Mouse (Mus musculus): ENCODE measurements at regions not wholly inside any gene's neighbourhood (a gene's known extent, or its start where the extent isn't known, plus 50 kb on each side); places are given as distances from the start of the nearest gene placed in this dataset.

DNA sequence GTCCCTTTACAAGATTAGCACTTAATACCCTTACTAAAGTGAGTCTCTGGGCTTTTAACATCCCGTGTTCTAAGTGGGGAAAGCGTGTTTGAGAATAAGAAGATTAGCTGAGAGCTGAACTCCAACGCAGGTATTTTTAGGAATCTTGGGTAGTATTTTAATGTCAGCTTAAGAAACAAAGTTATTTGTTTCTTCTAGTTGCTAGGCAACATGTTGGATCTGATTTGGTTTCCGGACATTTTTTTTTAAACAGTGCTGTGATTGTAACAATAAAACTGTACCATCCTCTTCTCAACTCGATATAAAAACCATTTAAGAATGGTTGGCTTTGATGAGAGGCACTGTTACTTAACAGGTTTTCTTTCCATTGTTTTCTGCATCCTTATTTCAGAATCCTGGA lies 86.8 kb upstream of the Ppp1r12a start:
- Histone ChIP-seq H3K4me2 (ENCODE audit: insufficient read depth, low read depth, poor library complexity, severe bottlenecking) (no peak overlapping the region), H3K4me1 (ENCODE audit: control insufficient read depth in 1 of 2, insufficient read depth in 2 of 2) (peaks cover 1 to 3% of the 10 kb centered on the region in 2 experiments; a peak in 1 of 4 replicates), H3K36me3 (replicated peaks in 1 of 2; ENCODE audit: control insufficient read depth in 1 of 2, insufficient read depth in 1 of 2, low read length in 1 of 2) (no peaks in the 10 kb centered on the region), H3K9me3 (replicated peaks; ENCODE audit: low read length) (no peaks in the 10 kb centered on the region), H3K79me2 (replicated peaks; ENCODE audit: control insufficient read depth, extremely low read depth, insufficient read depth, poor library complexity, severe bottlenecking) (no peaks in the 10 kb centered on the region), H3K4me3 (replicated peaks in 1 of 3; ENCODE audit: low read depth in 2 of 3, low read length in 2 of 3, poor library complexity in 1 of 3) (no peak overlapping the region), H3K27ac (ENCODE audit: insufficient read depth, low read depth) (no peak overlapping the region), H3K27me3 (replicated peaks) (no peaks in the 10 kb centered on the region), H3K9ac (ENCODE audit: insufficient read depth, low read depth) (no peak overlapping the region)
- dilution Hi-C loops (cut with MboI; ENCODE audit: extremely low pct_ligation_motif_present, extremely low pct_unique_long_range_greater_than_20kb, low sequenced_read_pairs) (no loop called here), in situ Hi-C loops (cut with MboI; ENCODE audit: low pct_ligation_motif_present, low pct_unique_long_range_greater_than_20kb, low sequenced_read_pairs) (no loop called here)
- DNase-seq (ENCODE audit: extremely low read depth), result no peak
- TF ChIP-seq TCF12 (IDR thresholded peaks at IDR 0.05; ENCODE audit: low read depth, low read length) (no peak), CTCF (conservative IDR thresholded peaks at IDR 0.05 in 1 of 2, IDR thresholded peaks at IDR 0.05 in 1 of 2; ENCODE audit: low read depth in 2 of 2, low read length in 2 of 2) (no peak), NRF1 (IDR thresholded peaks at IDR 0.05; ENCODE audit: low read depth, low read length) (no peak), UBTF (IDR thresholded peaks at IDR 0.05; ENCODE audit: low read depth, low read length) (no peak), USF1 (IDR thresholded peaks at IDR 0.05; ENCODE audit: low read depth, low read length) (no peak), USF2 (conservative IDR thresholded peaks at IDR 0.05; ENCODE audit: low read depth, low read length) (no peak), E2F4 (IDR thresholded peaks at IDR 0.05; ENCODE audit: insufficient replicate concordance, low read depth, low read length) (no peak), CHD2 (IDR thresholded peaks at IDR 0.05; ENCODE audit: low read length) (no peak), MXI1 (IDR thresholded peaks at IDR 0.05; ENCODE audit: low read depth, low read length) (no peak), MYC (IDR thresholded peaks at IDR 0.05; ENCODE audit: low read depth, low read length) (no peak), SIN3A (IDR thresholded peaks at IDR 0.05; ENCODE audit: low read length) (no peak), GABPA (IDR thresholded peaks at IDR 0.05; ENCODE audit: insufficient replicate concordance, low read depth, low read length) (no peak), IRF4 (IDR thresholded peaks at IDR 0.05; ENCODE audit: low read depth, low read length) (no peak)

DNA sequence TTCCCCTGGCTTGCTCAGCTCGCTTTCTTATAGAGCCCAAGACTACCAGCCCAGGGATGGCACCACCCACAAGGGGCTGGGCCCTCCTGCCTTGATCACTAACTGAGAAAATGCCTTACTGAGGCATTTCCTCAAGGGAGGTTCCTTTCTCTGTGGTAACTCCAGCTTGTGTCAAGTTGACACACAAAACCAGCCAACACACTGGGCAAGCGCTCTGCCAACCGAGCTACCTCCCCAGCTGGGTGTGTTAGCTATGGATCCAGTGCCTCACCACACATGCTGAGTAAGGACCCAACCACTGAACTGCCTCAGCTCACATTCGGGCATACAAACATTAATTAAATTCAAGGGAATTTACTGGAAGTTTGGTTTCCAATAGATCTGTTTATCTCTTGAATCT lies 88.2 kb upstream of the Ppp1r12a start:
- in situ Hi-C loops (cut with MboI; ENCODE audit: low pct_ligation_motif_present, low pct_unique_long_range_greater_than_20kb, low sequenced_read_pairs) (no loop called here), dilution Hi-C loops (cut with MboI; ENCODE audit: extremely low pct_ligation_motif_present, extremely low pct_unique_long_range_greater_than_20kb, low sequenced_read_pairs) (no loop called here)
- H3K27ac ChIP-seq (ENCODE audit: insufficient read depth, low read depth), result no peak overlapping the region
- H3K4me3 ChIP-seq (replicated peaks in 1 of 3; ENCODE audit: low read depth in 2 of 3, low read length in 2 of 3, poor library complexity in 1 of 3), result no peak overlapping the region
- no peak for DNase-seq (ENCODE audit: extremely low read depth)
- H3K9ac ChIP-seq (ENCODE audit: insufficient read depth, low read depth), result no peak overlapping the region
- no peaks in the 10 kb centered on the region for H3K27me3 ChIP-seq (replicated peaks)
- no peaks in the 10 kb centered on the region for H3K79me2 ChIP-seq (replicated peaks; ENCODE audit: control insufficient read depth, extremely low read depth, insufficient read depth, poor library complexity, severe bottlenecking)
- H3K9me3 ChIP-seq (replicated peaks; ENCODE audit: low read length), result no peaks in the 10 kb centered on the region
- TF ChIP-seq MAZ (IDR thresholded peaks at IDR 0.05; ENCODE audit: low read depth, low read length), result no peak
- TF ChIP-seq SMC3 (IDR thresholded peaks at IDR 0.05; ENCODE audit: low read depth, low read length), result no peak
- no peak for TF ChIP-seq CHD1 (IDR thresholded peaks at IDR 0.05; ENCODE audit: low read depth, low read length)
- no peak for TF ChIP-seq MEF2A (IDR thresholded peaks at IDR 0.05; ENCODE audit: borderline replicate concordance, low read depth, low read length)
- TF ChIP-seq ELF1 (IDR thresholded peaks at IDR 0.05; ENCODE audit: low read depth, low read length), result no peak
- TF ChIP-seq GABPA (IDR thresholded peaks at IDR 0.05; ENCODE audit: insufficient replicate concordance, low read depth, low read length), result no peak
- TF ChIP-seq UBTF (IDR thresholded peaks at IDR 0.05; ENCODE audit: low read depth, low read length), result no peak
- no peak for TF ChIP-seq E2F4 (IDR thresholded peaks at IDR 0.05; ENCODE audit: insufficient replicate concordance, low read depth, low read length)
- TF ChIP-seq MXI1 (IDR thresholded peaks at IDR 0.05; ENCODE audit: low read depth, low read length), result no peak
- no peak for TF ChIP-seq NELFE (IDR thresholded peaks at IDR 0.05; ENCODE audit: low read depth, low read length)
- no peak for TF ChIP-seq RCOR1 (conservative IDR thresholded peaks at IDR 0.05; ENCODE audit: low read depth, low read length)
- no peak for TF ChIP-seq HCFC1 (IDR thresholded peaks at IDR 0.05; ENCODE audit: low read depth, low read length)
- H3K4me2 ChIP-seq (ENCODE audit: insufficient read depth, low read depth, poor library complexity, severe bottlenecking), result no peak overlapping the region
- no peaks in the 10 kb centered on the region for H3K36me3 ChIP-seq (replicated peaks in 1 of 2; ENCODE audit: control insufficient read depth in 1 of 2, insufficient read depth in 1 of 2, low read length in 1 of 2)
- H3K4me1 ChIP-seq (ENCODE audit: control insufficient read depth in 1 of 2, insufficient read depth in 2 of 2), result peaks cover 3% of the 10 kb centered on the region in 2 experiments; a peak in 1 of 4 replicates
